Mouse (Mus musculus) CH12.LX (cell line): ENCODE results near the gene Gli2. TPM values are rescaled to one million over a fixed set of nuclear protein-coding genes. Genes with fewer than 3 reads are reported as not detected.

Source experiments
- DNase-seq: peaks from one replicate; pipeline ENCODE4 v3.0.0-alpha.2; 2013; ENCODE audit errors: extremely low read depth
- H3K27ac ChIP-seq: 2 replicates; pipeline ENCODE4 v1.5.1; 2012; ENCODE audit warnings: low read depth, mild to moderate bottlenecking, control low read depth, moderate library complexity; ENCODE audit not compliant: insufficient read depth
- H3K27me3 ChIP-seq: replicated peaks from 2 replicates; pipeline ENCODE3; 2012; ENCODE audit warnings: inconsistent platforms
- H3K36me3 ChIP-seq, 2 experiments: replicated peaks in 1 of 2; 2 replicates each; pipeline versions ENCODE3 to v1.6.1; 2012; ENCODE audit warnings: inconsistent platforms in 1 of 2, low read length in 1 of 2, mild to moderate bottlenecking in 1 of 2, mixed read lengths in 1 of 2, moderate library complexity in 1 of 2; ENCODE audit not compliant: control insufficient read depth in 1 of 2, insufficient read depth in 1 of 2
- H3K4me1 ChIP-seq, 2 experiments: 2 replicates each; pipeline ENCODE4 v1.6.1; 2012; ENCODE audit warnings: inconsistent platforms in 1 of 2, moderate library complexity in 1 of 2; ENCODE audit not compliant: insufficient read depth in 2 of 2, control insufficient read depth in 1 of 2
- H3K4me2 ChIP-seq: 2 replicates; pipeline ENCODE4 v1.6.1; 2012; ENCODE audit warnings: low read depth, mild to moderate bottlenecking, control low read depth; ENCODE audit not compliant: poor library complexity, insufficient read depth, severe bottlenecking
- H3K4me3 ChIP-seq, 3 experiments: fragments of 150-350 bp in 1 of 3; sonication (generic) in 1 of 3; replicated peaks in 1 of 3; 2 replicates each; pipeline versions ENCODE3 to v1.5.1; 2011 to 2012; ENCODE audit warnings: low read depth in 2 of 3, low read length in 2 of 3, mild to moderate bottlenecking in 2 of 3, moderate library complexity in 2 of 3, control low read depth in 1 of 3, improper control_type of control experiment in 1 of 3, inconsistent platforms in 1 of 3, mixed read lengths in 1 of 3; ENCODE audit not compliant: poor library complexity in 1 of 3
- H3K79me2 ChIP-seq: replicated peaks from 2 replicates; pipeline ENCODE4 v1.6.1; 2012; ENCODE audit warnings: mild to moderate bottlenecking, moderate library complexity; ENCODE audit not compliant: control insufficient read depth, poor library complexity, insufficient read depth, severe bottlenecking; ENCODE audit errors: extremely low read depth
- H3K9ac ChIP-seq: 2 replicates; pipeline ENCODE4 v1.6.1; 2012; ENCODE audit warnings: low read depth, mild to moderate bottlenecking, control low read depth, moderate library complexity; ENCODE audit not compliant: insufficient read depth
- H3K9me3 ChIP-seq: replicated peaks from 2 replicates; pipeline ENCODE3; 2012; ENCODE audit warnings: low read length, inconsistent platforms, mixed read lengths
- BHLHE40 ChIP-seq: IDR thresholded peaks from 2 replicates; pipeline ENCODE4 v1.6.1; 2011; ENCODE audit warnings: mild to moderate bottlenecking, low read depth, low read length, improper control_type of control experiment
- CHD1 ChIP-seq: IDR thresholded peaks from 2 replicates; pipeline ENCODE4 v1.6.1; 2012; ENCODE audit warnings: low read depth, low read length, improper control_type of control experiment, inconsistent platforms
- CHD2 ChIP-seq: IDR thresholded peaks from 2 replicates; pipeline ENCODE4 v1.6.1; 2011; ENCODE audit warnings: low read length, improper control_type of control experiment
- E2F4 ChIP-seq: IDR thresholded peaks from 2 replicates; pipeline ENCODE4 v1.6.1; 2011; ENCODE audit warnings: low read depth, low read length, improper control_type of control experiment; ENCODE audit not compliant: insufficient replicate concordance
- ELF1 ChIP-seq: IDR thresholded peaks from 2 replicates; pipeline ENCODE4 v1.6.1; 2014; ENCODE audit warnings: low read depth, mild to moderate bottlenecking, inconsistent platforms, low read length, improper control_type of control experiment
- EP300 ChIP-seq: IDR thresholded peaks from 2 replicates; pipeline ENCODE4 v1.6.1; 2011; ENCODE audit warnings: low read length, improper control_type of control experiment
- ETS1 ChIP-seq: conservative IDR thresholded peaks from 2 replicates; pipeline ENCODE4 v1.6.1; 2012; ENCODE audit warnings: low read depth, mild to moderate bottlenecking, inconsistent platforms, low read length, improper control_type of control experiment, moderate library complexity
- GABPA ChIP-seq: IDR thresholded peaks from 2 replicates; pipeline ENCODE4 v1.6.1; 2012; ENCODE audit warnings: low read depth, low read length, improper control_type of control experiment, inconsistent platforms; ENCODE audit not compliant: insufficient replicate concordance
- IRF4 ChIP-seq: IDR thresholded peaks from 2 replicates; pipeline ENCODE4 v1.6.1; 2014; ENCODE audit warnings: low read depth, mild to moderate bottlenecking, inconsistent platforms, low read length, improper control_type of control experiment
- JUN ChIP-seq: IDR thresholded peaks from 2 replicates; pipeline ENCODE4 v1.6.1; 2011; ENCODE audit warnings: low read depth, mild to moderate bottlenecking, low read length, improper control_type of control experiment, moderate library complexity; ENCODE audit not compliant: insufficient read depth
- JUND ChIP-seq: conservative IDR thresholded peaks from 2 replicates; pipeline ENCODE4 v1.6.1; 2011; ENCODE audit warnings: low read depth, low read length, improper control_type of control experiment
- MEF2A ChIP-seq: IDR thresholded peaks from 2 replicates; pipeline ENCODE4 v1.6.1; 2014; ENCODE audit warnings: low read depth, mild to moderate bottlenecking, inconsistent platforms, low read length, improper control_type of control experiment, borderline replicate concordance
- MYC ChIP-seq: IDR thresholded peaks from 2 replicates; pipeline ENCODE4 v1.6.1; 2011; ENCODE audit warnings: low read depth, mild to moderate bottlenecking, improper control_type of control experiment, low read length
- POLR2AphosphoS2 ChIP-seq: IDR thresholded peaks from 2 replicates; pipeline ENCODE4 v1.6.1; 2011; ENCODE audit warnings: low read depth, low read length, improper control_type of control experiment
- SMC3 ChIP-seq: IDR thresholded peaks from 2 replicates; pipeline ENCODE4 v1.6.1; 2011; ENCODE audit warnings: low read depth, low read length, improper control_type of control experiment
- TBP ChIP-seq: conservative IDR thresholded peaks from 2 replicates; pipeline ENCODE4 v1.6.1; 2011; ENCODE audit warnings: low read depth, low read length, improper control_type of control experiment
- TCF12 ChIP-seq: IDR thresholded peaks from 2 replicates; pipeline ENCODE4 v1.6.1; 2014; ENCODE audit warnings: low read depth, mild to moderate bottlenecking, inconsistent platforms, low read length, improper control_type of control experiment
- UBTF ChIP-seq: IDR thresholded peaks from 2 replicates; pipeline ENCODE4 v1.6.1; 2012; ENCODE audit warnings: low read depth, mild to moderate bottlenecking, inconsistent platforms, low read length, improper control_type of control experiment, moderate library complexity
- USF1 ChIP-seq: IDR thresholded peaks from 2 replicates; pipeline ENCODE4 v1.6.1; 2014; ENCODE audit warnings: low read depth, mild to moderate bottlenecking, inconsistent platforms, low read length, improper control_type of control experiment
- ZKSCAN1 ChIP-seq: IDR thresholded peaks from 2 replicates; pipeline ENCODE4 v1.6.1; 2012; ENCODE audit warnings: low read depth, inconsistent platforms, low read length, improper control_type of control experiment, borderline replicate concordance
- dilution Hi-C: fragments of 300-500 bp; cut with MboI; formaldehyde crosslinking; loops from 2 replicates; pipeline ENCODE4 v1.14.3; 2020; ENCODE audit warnings: low sequenced_read_pairs; ENCODE audit not compliant: extremely low pct_unique_long_range_greater_than_20kb, extremely low pct_ligation_motif_present
- in situ Hi-C: fragments of 300-500 bp; cut with MboI; formaldehyde crosslinking; loops from 3 replicates; pipeline ENCODE4 v1.14.3; 2019; ENCODE audit warnings: low sequenced_read_pairs, low pct_ligation_motif_present, low pct_unique_long_range_greater_than_20kb, mixed read lengths
- polyA plus RNA-seq: library from polyadenylated mRNA; unstranded; fragments of >175 nt; gene quantifications from 2 replicates; pipeline ENCODE4 v1.2.1, GENCODE M21; 2012; ENCODE audit warnings: low read depth; ENCODE audit not compliant: insufficient read length
- total RNA-seq, 2 experiments: library from RNA; depleted of rRNA; stranded (reverse); fragments of 300-350 nt in 1 of 2; fragments of >200 nt in 1 of 2; gene quantifications; 2 replicates each; pipeline ENCODE4 v1.2.3; 2012 to 2014

Gene Gli2
- total and polyA plus RNA-seq, 3 experiments = not detected

- no peak for TF ChIP-seq CHD2
- TF ChIP-seq POLR2AphosphoS2 = no peak
- TF ChIP-seq MYC = no peak
- TF ChIP-seq JUN = no peak
- TF ChIP-seq TCF12 = no peak
- no peak for TF ChIP-seq UBTF
- TF ChIP-seq CHD1 = no peak
- Histone ChIP-seq H3K79me2 (no peaks in the 10 kb centered on the region), H3K4me3 (no peak overlapping the region), H3K4me2 (no peak overlapping the region), H3K27ac (no peak overlapping the region), H3K27me3 (no peaks in the 10 kb centered on the region), H3K4me1 (no peaks in the 10 kb centered on the region), H3K9me3 (peaks cover 91% of the 10 kb centered on the region), H3K36me3 (no peaks in the 10 kb centered on the region), H3K9ac (no peak overlapping the region)
- dilution Hi-C loops = no loop called here
- no peak for DNase-seq
- in situ Hi-C loops = no loop called here
Observed at GRCm38 (mm10) chr1:118987538-118987937, 65.9 kb downstream of the Gli2 start.

DNA sequence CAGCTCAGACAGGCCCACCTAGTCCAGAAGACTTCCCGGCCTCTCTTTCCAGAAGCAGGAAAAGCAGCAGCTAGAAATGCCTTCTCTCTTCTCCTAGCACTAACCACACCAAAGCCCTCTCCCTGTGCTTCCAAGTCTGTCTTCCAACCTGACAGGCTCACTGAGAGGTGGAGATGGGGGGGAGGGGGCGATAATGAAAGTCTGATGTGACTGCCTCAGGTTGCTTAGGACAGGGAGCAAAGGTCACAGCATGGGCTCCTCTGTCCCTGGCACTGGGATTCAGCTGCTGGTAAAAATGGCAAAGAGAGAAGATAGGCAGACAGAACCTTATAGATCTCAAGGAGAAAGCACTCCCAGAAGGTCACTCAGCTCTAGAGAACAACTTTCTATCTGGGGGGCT lies 70.0 kb downstream of the Gli2 start:
- no peaks in the 10 kb centered on the region for H3K4me1 ChIP-seq
- H3K9ac ChIP-seq = no peak overlapping the region
- TF ChIP-seq JUND (no peak), ELF1 (no peak), SMC3 (no peak), BHLHE40 (no peak), UBTF (no peak), ZKSCAN1 (no peak), POLR2AphosphoS2 (no peak), JUN (no peak), E2F4 (no peak), CHD2 (no peak), EP300 (no peak), GABPA (no peak), ETS1 (no peak), USF1 (no peak), TBP (no peak), MEF2A (no peak), IRF4 (no peak)
- H3K4me3 ChIP-seq = no peak overlapping the region
- dilution Hi-C loops (no loop called here), in situ Hi-C loops (no loop called here)
- no peaks in the 10 kb centered on the region for H3K27me3 ChIP-seq
- no peaks in the 10 kb centered on the region for H3K36me3 ChIP-seq
- DNase-seq = no peak
- H3K79me2 ChIP-seq = no peaks in the 10 kb centered on the region
- H3K9me3 ChIP-seq = peaks cover 97% of the 10 kb centered on the region
- no peak overlapping the region for H3K4me2 ChIP-seq
- no peak overlapping the region for H3K27ac ChIP-seq
